Mouse (Mus musculus): ENCODE measurements around the gene Dhtkd1.

GRCm38 (mm10) chr2:5923786-5924185, 18.8 kb downstream of the Dhtkd1 start:
- TF ChIP-seq CTCF (IDR thresholded peaks at IDR 0.05) (no peak), EP300 (IDR thresholded peaks at IDR 0.05) (no peak)

Measured in lung, postnatal 0 days (tissue).